Mouse (Mus musculus) erythroblast, embryonic 14.5 days (primary cell): ENCODE measurements around the gene Mcoln2.

Experiments
- GATA1 ChIP-seq: IDR thresholded peaks from 2 replicates; pipeline ENCODE4 v1.6.1; 2012; ENCODE audit warnings: low read length, inconsistent platforms, mixed read lengths
- TAL1 ChIP-seq: IDR thresholded peaks from 3 replicates; pipeline ENCODE4 v1.6.1; 2012; ENCODE audit warnings: low read length, inconsistent platforms, mixed read lengths

GRCm38 (mm10) chr3:146150058-146150400 lies 396 bp downstream of the Mcoln2 start:
- TF ChIP-seq GATA1 (no peak), TAL1 (no peak)
